Mouse (Mus musculus) kidney, adult 18-20 months (tissue): ENCODE measurements around the gene Haghl.
"Not testable (repeated sequence)": the region's sequence is repeated elsewhere in the genome, so short reads cannot be mapped to it uniquely, and the experiment has no call there.

Source experiments
- DNase-seq: peaks from one replicate; pipeline ENCODE4 v3.0.0; 2021

Haghl gene

DNA sequence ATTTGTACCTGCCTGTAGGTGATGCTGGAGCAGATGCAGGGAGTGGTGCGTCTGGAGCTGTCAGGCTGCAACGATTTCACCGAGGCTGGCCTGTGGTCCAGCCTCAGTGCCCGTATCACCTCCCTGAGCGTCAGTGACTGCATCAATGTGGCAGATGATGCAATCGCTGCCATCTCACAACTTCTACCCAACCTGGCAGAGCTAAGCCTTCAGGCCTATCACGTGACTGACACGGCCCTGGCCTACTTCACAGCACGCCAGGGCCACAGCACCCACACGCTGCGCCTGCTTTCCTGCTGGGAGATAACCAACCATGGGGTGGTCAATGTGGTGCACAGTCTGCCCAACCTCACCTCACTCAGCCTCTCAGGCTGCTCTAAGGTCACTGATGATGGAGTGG is 32.2 kb upstream of the Haghl start:
- DNase-seq = no peak

DNA sequence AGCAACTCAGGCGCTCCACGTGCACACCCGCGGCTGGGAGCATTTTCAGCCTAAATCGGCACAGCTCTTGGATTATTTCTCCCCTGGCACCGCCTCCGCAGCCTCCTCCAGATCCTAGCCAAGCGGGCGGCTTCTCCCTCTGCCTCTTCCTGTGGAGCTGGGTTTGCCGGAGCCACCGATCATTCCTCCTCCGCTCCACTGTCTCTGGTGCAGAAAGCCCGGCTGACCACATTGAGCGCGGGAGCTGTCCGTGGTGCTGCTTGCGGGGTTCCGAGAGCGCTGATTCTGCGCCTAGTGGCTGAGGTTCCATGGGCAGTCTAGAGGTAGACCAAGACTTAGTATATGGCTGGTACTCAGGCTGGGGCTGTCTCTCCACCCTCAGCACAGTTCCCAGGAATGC is 28.0 kb upstream of the Haghl start:
- peak; percentile 85 for DNase-seq

DNA sequence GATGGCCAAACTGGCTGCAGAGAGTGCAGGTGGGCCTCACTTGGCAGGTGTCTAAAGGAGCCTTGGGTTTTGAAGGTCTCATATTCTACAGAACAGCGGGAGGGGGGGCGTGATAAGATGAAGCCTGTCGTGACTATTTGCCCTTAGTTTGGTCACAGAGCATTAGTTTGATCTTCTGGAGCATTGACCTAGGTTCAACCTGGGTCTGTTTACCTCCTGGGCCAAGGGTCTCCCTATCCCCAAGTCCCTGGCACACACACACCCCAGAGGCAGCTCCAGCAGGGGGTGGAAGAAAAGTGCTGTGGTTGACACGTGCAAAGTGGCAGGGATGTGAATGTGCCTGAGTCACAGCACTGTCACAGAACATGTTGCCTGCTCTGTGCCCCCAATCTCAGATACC is 25.4 kb upstream of the Haghl start:
- no peak for DNase-seq

DNA sequence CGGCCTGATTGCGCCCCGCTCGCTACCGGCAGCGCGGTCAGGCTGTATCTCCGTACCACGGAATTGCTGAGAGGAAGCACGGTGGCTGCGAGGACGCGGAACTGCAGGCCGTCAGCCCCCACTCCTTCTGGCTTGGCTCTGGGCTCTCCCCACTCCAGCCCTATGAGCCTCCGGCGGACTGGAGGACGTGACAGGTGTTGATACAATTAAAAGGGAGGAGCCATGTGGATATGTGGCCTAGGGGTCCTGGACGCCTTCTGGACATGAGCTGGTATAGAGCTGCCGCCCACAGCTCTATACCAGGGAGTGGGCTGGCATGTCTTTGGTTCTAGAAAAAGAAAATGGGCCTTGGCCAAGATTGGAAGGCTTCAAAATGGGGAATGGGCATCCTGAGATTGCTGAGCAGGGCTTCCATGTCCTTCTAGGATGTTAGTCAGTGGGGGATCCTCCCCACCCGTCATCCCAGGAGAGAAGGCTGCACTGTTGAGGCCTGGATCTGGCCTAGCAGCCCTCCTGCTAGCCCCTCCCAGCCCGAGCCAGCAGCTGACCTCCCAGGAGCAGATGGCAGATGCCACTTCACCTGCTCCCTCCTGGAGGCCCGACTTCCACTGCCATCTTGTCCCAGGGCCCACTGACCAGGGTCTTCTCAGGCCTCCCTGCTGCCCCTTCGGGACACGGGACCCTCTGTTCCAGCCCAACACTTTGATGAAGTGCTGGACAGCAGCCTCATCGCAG is 24.3 kb upstream of the Haghl start:
- DNase-seq = no peak

DNA sequence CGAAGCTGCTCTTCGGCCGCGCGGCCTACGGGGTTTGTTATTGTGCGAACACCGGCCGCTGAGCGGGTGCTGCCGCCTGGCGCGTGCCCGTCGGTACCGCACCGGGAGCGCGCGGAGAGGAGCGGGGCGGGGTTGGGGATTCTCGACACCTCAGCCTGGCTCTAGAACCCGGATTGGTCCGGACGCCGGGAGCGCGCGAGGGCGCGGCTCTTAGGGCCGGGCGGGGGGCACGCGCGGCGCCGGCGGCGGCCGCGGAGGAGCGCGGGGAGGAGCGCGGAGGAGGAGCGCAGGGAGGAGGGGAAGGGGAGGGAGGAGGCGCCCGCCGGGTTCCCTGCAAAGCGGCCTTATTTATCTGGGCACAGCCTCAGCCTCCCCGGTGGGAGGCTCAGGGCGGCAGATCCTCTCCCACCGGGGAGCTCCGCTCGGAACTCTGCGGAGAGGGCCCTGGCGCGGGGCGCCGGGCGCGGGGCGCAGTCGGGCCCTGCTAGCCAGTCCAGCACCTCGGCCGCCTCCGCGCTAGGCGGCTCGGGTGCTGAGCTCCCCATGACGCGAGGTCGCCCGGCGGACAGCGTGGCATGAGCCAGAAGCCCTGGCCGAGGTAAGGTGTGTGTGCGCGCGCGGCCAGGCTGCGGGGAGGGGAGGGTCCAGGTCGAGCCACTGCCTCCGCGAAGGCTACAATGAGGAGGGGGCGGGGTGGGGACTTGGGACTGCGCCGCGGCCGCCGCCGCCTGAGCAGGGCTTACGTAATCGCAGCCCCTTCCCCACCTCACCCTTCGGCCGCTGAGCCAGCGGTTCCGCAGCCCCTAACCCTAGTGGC is 23.5 kb upstream of the Haghl start, which contains the start of gene Fbxl16:
Gene Fbxl16, plus strand, starts transcription at position 297 of the 817 bp plus-strand sequence.
- DNase-seq = peak; percentile 80

DNA sequence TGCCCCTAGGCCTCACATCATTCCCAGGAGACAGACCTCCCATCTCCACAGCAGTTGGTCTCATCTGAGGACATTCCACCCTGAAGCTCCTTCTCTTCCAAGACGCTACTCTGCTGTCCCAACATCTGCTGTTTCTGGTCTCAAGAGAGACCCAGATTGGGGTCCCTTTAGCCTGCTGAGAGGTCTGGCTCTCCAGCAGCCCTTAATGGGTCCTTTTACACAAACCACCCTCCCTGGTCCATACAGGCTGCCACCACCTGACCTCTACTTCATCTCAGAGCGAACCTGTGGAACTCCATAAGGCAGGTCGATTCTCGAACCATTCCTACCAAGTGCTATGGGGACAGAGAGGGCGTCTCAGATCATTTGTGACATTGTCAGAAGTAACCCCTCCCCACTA is 22.6 kb upstream of the Haghl start:
- no peak for DNase-seq

DNA sequence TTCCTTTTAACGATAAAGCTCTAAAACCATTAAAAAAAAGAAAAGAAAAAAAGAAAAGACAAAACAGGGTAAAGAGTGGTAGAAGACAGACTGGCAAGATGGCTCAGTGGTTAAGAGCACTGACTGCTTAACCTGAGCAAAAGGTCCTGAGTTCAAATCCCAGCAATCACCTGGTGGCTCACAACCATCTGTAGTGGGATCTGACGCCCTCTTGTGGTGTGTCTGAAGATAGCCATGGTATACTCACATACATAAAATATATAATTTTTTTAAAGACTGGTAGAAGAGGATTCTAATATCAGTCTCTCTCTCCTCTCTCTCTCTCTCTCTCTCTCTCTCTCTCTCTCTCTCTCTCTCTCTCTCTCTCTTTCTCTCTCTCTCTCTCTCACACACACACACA is 22.0 kb upstream of the Haghl start:
- DNase-seq = not testable (repeated sequence)

DNA sequence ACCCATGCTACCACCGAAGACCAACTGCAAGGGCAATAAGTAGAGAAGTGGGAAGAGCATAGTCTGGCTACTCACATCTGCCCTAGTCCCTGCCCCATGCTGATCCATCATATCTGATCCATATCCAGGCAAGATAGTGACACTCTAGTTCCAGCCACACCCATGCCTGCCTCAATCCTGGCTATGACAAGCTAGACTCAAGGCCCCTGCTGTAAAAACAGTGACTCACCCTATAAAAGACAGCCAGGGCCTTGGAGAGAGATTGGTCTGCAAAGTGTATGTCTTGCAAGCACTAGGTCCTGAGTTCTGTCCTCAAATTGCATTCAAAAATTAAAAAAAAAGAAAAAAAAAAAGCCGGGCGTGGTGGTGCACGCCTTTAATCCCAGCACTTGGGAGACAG is 21.0 kb upstream of the Haghl start:
- DNase-seq = no peak

DNA sequence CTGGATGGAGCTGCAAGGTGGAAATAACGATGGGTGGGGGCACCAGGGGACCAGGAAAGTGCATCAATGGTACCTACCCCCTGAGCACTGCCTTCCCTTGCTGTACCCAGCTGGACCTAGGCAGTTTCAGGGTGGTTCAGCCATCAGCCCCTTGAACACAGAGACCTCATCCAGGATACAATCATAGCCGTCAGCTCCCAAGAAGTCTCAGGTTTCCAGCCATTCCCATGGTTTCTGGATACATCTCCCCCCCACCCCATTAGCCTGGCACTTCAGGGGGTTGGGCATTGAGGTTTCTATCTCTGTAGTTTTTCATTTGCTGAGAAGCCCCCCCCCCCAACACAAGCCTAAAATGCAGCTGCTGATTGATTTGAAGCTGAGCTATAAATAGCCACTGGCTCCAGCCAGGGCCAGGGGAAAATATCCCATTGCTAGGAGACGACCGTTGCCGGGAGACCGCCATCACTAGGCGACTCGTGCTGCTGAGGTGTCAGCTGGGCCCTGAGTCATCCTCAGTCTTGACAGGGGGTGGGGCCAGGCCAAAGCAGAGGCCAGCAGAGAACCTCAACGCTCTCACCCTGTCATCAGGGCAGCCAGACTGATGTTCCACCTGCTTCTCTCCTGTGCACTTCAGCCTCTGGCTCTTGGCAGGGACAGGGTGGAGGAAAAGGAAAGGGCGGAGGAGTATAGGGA is 17.5 kb upstream of the Haghl start:
- DNase-seq = no peak

DNA sequence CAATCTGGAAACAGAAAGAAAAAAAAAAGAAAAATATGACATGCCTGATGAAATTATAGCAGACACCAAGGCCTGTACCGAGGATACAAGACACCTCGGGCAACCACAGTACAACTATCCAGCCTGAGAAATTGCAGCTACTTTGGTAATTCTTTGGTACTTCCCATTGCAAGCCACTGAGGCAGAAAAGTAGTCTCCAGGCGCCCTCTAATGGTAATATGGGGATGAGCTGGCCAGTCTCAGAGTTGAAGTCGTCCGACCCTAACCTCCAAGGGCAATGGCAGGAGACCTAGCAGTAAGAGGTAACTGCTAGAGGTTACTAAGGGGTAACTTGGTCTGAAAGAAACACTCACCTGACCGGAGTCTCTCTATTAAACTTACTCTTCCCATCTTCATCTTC is 15.6 kb upstream of the Haghl start:
- DNase-seq = peak; percentile 78

DNA sequence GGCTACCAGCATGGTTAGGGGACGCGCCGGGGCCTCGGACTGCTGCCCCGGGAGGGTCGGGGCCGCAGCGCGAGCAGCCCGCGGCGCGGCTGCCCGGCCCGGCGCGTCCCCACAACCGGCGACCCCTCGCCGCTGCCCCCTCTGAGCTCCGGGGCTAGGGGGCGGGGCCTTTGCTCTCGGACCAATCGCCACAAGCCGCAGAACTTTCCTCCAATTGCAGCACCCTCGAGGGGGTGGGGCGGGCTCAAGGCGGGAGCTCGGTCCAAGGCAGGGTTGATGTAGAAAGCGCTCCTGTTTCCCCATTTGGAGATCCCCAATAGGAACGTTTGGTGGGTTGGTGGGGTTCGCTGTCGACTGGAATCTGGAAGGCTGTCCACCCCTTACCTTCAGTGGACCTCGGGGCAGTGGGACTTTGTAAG is 11.5 kb upstream of the Haghl start, which contains the start of gene Metrn:
Gene Metrn, minus strand, starts transcription at position 186 of the 419 bp plus-strand sequence.
- DNase-seq = peak; percentile 89

DNA sequence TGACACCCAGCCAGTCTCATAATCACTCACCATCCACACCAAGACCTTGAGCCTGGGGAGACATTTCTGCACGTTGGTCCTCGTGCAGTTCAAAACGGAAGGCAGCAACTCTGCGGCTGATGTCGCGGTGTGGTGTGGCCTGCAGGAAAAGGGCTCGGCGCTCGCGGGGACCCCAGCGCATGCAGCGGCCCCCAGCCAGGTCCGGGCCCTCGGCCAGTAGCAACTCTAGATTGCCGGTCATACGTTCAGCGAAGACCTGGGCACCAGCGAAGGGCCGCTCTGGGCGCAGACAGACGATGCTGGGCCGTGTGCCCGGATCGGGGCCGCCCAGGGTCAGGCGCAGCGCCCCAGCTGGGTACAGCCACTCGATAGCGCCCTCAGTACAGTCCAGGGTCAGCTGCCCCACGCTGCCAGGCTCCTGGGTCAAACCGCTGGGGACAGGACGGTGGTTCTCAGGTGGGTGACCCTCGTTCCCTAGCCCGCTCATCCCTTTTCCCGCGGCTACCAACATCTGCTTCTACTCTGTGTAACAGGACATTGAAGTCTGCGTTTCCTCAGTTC is 10.8 kb upstream of the Haghl start:
- peak; percentile 59 for DNase-seq

DNA sequence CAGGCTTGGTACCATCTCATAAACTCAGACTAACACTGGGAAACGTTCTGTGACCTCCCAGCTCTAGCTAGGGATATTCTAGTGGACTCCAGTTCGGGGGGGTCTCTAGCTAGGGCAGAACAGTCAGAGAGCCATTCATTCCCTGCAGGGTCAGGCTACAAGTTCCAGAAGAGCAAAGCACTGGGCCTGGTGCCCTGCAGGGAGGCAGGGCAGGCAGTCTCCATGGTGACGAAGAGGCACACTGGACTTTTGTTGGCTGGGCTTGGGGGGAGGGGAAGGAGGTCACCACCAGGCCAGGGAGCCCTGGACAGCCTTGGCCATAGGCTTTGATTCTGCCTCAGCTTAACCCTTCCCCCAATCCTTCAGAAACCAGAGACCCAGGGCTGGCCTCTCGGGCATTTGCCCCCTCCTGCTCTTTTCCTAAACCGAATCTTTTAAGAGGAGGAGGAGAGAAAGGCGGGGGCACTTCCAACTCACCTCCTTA is 10.2 kb upstream of the Haghl start, which contains the start of gene AC134908.4:
Gene AC134908.4, minus strand, starts transcription at position 51 of the 484 bp plus-strand sequence.
- DNase-seq = peak; percentile 61

DNA sequence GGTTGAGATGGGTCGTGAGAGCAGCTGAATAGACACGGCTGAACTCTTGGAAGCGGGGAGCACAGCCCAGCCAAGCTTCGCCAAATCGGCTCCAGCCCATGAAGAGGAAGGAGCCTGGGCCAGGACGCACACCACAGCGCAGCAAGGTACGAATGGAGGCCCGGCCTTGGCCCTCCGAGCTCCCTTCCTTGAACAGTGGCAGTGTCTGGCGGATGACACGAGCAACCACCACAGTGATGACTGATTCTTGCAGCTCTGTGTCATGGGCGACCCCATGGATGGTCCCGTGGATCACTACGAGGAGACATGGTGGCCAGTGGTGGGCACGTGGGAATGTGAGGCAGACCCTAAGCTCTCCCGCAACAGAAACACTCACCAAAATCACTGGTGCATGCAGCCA is 9.5 kb upstream of the Haghl start:
- DNase-seq = no peak

DNA sequence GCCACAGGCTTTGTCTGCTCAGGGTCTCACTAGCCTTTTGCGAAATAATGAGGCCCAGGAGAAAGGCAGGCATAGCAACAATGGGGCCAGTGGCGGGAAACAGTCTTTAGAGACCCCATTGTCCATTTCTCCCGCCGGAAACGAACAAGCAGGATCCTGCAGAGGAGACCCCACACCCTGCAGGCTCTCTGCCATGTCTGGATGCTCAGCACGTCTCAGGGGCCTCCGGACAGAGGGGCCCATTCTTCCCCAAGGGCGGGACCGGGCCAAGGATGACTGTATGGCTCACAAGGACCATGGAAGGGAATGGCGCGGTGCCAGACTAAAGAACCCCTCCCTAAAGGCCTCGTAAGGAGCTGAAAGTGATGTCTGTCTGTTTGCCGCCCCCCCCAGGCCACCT is 8.7 kb upstream of the Haghl start:
- DNase-seq = no peak

DNA sequence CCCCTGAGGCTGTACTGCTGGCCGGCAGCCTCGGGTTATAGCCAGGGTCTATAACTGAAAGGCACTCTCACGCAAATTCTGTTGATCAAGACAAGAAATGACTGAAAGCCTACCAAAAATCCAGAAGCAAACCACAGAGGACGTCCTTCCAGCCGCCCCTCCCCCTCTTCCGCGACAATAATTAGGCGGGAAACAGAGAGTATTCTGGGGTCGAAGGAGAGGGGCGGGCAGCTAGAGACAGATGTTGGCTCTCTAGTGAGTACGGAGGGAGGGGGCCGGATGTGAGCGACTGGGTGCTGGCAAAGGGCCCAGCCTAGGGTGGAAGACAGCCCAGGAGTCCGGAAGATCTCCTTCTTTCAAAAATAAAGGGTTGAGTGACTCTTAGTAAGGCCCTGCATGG is 7.1 kb upstream of the Haghl start, which contains the start of gene Fam173a:
Gene Fam173a, minus strand, starts transcription at position 287 of the 400 bp plus-strand sequence.
- peak; percentile 75 for DNase-seq

DNA sequence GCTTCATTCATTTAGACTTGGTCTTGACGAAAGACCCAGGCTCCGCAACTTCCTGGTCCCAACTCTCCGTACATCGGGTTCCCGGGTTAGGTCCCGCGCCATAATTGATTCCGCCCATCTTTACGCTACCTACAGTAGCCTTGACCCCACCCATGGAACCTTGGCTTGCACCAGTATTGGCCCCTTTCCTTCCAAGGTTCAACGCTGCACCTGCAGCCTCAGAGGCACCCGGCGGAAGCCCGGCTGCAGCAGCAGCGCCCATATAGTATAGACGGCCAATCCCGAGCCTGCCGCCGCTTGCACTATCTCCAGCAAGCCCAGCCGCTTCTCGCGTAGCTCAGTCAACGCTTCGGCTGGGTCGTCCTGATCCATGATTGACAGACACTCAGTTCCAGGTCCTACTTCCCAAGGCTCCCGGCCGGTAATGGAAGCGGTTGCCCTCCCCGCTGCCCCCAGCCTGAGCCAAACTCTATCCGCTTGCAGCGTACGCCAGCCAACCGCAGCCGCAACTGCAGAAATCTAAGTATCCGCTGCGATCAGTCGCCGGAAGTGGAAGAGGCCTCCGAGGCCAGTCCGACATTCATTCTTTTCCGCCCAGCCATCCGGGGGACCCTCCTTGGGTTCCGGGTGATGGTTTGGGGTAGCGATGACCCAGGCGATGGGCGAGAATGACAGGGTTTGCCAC is 6.5 kb upstream of the Haghl start:
- DNase-seq = peak; percentile 85

DNA sequence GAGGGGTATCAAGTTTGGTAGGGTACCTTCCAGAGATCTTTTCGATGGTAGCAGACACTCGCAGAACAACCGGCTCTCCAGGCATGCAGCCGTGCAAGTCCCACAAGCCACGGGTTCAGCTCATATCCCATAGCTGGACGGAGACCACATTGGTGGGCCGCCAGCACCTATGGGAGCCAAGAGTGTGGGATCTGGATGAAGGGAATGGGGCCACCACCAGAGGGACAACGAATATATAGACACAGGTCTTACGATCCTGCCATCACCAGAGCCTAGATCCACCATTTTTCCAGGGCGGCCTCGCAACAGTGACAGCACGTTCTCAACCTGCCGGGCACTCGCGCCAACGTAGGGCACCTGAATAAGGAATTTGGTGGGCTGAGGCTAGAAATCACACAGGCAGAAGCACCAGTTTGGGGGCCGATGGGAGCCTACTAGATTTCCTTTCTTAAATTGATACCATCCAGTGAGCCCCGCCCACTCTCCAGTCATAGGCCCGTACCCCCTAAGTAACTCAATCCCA is 5.9 kb upstream of the Haghl start:
- DNase-seq = no peak

DNA sequence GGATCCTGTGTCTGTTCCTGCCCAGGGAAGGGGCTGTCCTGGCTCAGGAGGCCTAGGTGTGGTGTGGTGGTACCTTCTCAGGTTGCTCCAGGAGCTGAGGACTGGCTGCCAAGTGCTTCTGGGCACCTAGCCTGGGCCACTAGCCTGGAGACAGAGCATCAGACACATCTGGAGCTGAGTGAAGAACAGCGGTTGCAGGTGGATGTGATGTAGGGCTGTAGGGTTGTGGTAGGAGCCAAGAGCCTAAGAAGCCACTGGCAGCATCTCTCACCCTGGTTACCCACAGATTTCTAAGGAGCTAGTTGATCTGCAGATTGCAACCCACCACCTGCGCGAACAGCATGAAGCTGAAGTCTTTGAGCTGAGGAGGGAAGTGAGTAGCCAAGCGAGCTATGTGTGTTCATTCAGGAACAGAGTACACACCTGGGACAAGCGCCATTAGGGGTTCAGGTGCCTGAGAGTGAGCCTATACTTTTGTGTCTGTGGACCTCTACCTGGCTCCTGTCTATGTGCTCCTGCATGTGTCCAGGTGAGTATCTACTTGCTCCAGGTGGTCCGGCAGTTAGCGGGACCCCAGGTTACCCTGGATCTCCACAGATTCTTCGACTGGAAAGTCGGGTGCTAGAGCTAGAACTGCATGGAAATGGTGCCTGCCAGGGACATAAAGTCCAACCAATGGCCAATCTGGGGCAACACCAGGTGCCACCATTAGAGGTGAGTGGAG is 1.5 kb upstream of the Haghl start:
- no peak for DNase-seq

DNA sequence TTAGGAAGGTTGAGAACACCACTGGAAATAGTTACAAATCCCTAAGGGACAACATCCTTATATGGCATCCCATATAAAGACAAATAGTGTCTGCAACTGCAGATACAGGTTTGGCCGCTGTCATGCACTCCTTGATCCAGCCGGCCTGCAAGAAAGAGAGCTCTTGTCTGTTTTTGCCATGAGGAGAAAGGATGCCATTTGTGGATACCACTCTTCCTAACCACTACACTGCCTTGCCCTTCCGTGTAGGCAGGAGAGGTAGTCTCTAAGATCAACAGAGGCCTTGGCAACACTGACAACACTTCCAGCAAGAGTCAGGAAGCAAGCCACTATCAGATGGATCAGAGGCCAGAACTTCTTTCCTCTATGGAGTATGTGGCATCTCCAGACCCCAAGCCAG is 807 bp upstream of the Haghl start, which contains the start of gene Ccdc78:
Gene Ccdc78, plus strand, starts transcription at position 301 of the 400 bp plus-strand sequence.
- no peak for DNase-seq
